Mouse (Mus musculus) lung, postnatal 25 days (tissue): Measurements from ENCODE around the gene Mrnip.

ENCODE experiments used
- DNase-seq: peaks from one replicate; pipeline ENCODE4 v3.0.0; 2022; ENCODE audit warnings: low spot score

Mrnip gene

GRCm38 (mm10) chr11:50203302-50203827 lies 29.1 kb downstream of the Mrnip start:
- no peak for DNase-seq

- no peak for DNase-seq
These were observed 31.2 kb downstream of the Mrnip start for GRCm38 (mm10) chr11:50205434-50205833.

- no peak for DNase-seq
These were observed 31.8 kb downstream of the Mrnip start for GRCm38 (mm10) chr11:50206037-50206436.

GRCm38 (mm10) chr11:50207344-50207743 lies 33.1 kb downstream of the Mrnip start:
- no peak for DNase-seq

- DNase-seq = no peak
These were observed 33.8 kb downstream of the Mrnip start for GRCm38 (mm10) chr11:50208039-50208438.

- DNase-seq = peak; percentile 96
These were observed 35.9 kb downstream of the Mrnip start for GRCm38 (mm10) chr11:50210101-50210504.

GRCm38 (mm10) chr11:50210505-50211151 lies 36.4 kb downstream of the Mrnip start, which contains the start of the genes Sqstm1 and Mgat4b:
Gene Sqstm1, minus strand, starts transcription at chr11:50210827.
Gene Mgat4b, plus strand, starts transcription at chr11:50210890.
- DNase-seq = peak; percentile 81

- DNase-seq = no peak
These were observed 37.2 kb downstream of the Mrnip start for GRCm38 (mm10) chr11:50211322-50212059.

GRCm38 (mm10) chr11:50212060-50212739 lies 38.0 kb downstream of the Mrnip start:
- DNase-seq = no peak

GRCm38 (mm10) chr11:50212848-50213758 lies 38.9 kb downstream of the Mrnip start:
- peak; percentile 89 for DNase-seq

GRCm38 (mm10) chr11:50214631-50215030 lies 40.4 kb downstream of the Mrnip start:
- no peak for DNase-seq

GRCm38 (mm10) chr11:50215633-50216032 lies 41.4 kb downstream of the Mrnip start:
- no peak for DNase-seq

- no peak for DNase-seq
These were observed 42.6 kb downstream of the Mrnip start for GRCm38 (mm10) chr11:50216724-50217366.

GRCm38 (mm10) chr11:50217811-50218210 lies 43.6 kb downstream of the Mrnip start:
- no peak for DNase-seq

GRCm38 (mm10) chr11:50219833-50220232 lies 45.6 kb downstream of the Mrnip start:
- no peak for DNase-seq

- DNase-seq = no peak
These were observed 48.5 kb downstream of the Mrnip start for GRCm38 (mm10) chr11:50222559-50223276.

- no peak for DNase-seq
These were observed 49.8 kb downstream of the Mrnip start for GRCm38 (mm10) chr11:50223783-50224662.

- peak; percentile 88 for DNase-seq
These were observed 50.7 kb downstream of the Mrnip start for GRCm38 (mm10) chr11:50224671-50225530.
